Mouse (Mus musculus) megakaryocyte progenitor cell, adult 5-6 weeks (primary cell): ENCODE measurements around the gene Ints7. TPM values are rescaled to one million over a fixed set of nuclear protein-coding genes. Genes with fewer than 3 reads are reported as not detected.

Experiments used
- total RNA-seq, 2 experiments: library from RNA; stranded (forward) in 1 of 2; stranded (reverse) in 1 of 2; fragments of 157-497, 149-512 nt in 1 of 2; fragments of 200-1000 nt in 1 of 2; gene quantifications; 2 replicates each; pipeline versions ENCODE4 v1.2.3 to v1.2.4; 2015 to 2017

Gene Ints7
- total RNA-seq, 2 experiments from 2014 or later = 39.8 to 63.1 TPM

Other genes starting within 250 kb of the Ints7 start
- 20.8 and 23.8 TPM in 2 replicates for gene Tmem206, start 249.7 kb upstream of the Ints7 start, total RNA-seq (2015)
- 22.0 and 25.4 TPM in 2 replicates for gene Tmem206, start 249.7 kb upstream of the Ints7 start, total RNA-seq (2017)
- gene Ppp2r5a, start 172.4 kb upstream of the Ints7 start, total RNA-seq (2015) = 124 and 129 TPM in 2 replicates
- 125 and 139 TPM in 2 replicates for gene Ppp2r5a, start 172.4 kb upstream of the Ints7 start, total RNA-seq (2017)
- 90.8 and 98.8 TPM in 2 replicates for gene Dtl, start 92 bp upstream of the Ints7 start, total RNA-seq (2015)
- 54.4 and 77.3 TPM in 2 replicates for gene Dtl, start 92 bp upstream of the Ints7 start, total RNA-seq (2017)
- gene Lpgat1, start 142.2 kb downstream of the Ints7 start, total RNA-seq (2015) = 28.1 and 30.0 TPM in 2 replicates
- 32.9 and 33.4 TPM in 2 replicates for gene Lpgat1, start 142.2 kb downstream of the Ints7 start, total RNA-seq (2017)
- 22.4 and 23.4 TPM in 2 replicates for gene Nek2, start 245.8 kb downstream of the Ints7 start, total RNA-seq (2015)
- gene Nek2, start 245.8 kb downstream of the Ints7 start, total RNA-seq (2017) = 35.8 and 36.8 TPM in 2 replicates